Mouse (Mus musculus) adrenal gland, postnatal 4 days (tissue): ENCODE data around the gene Mau2. TPM values are rescaled to one million over a fixed set of nuclear protein-coding genes. Genes with fewer than 3 reads are reported as not detected.
"Not testable (repeated sequence)": the region's sequence is repeated elsewhere in the genome, so short reads cannot be mapped to it uniquely, and the experiment has no call there.

Experiments
- DNase-seq, 2 experiments: peaks; one replicate each; pipeline ENCODE4 v3.0.0; 2021 to 2022; ENCODE audit warnings: low spot score in 2 of 2, mixed read lengths in 2 of 2
- long read RNA-seq, 2 experiments: library from polyadenylated mRNA; stranded (forward); transcript quantifications; one replicate each; pipeline ENCODE4 v2.0.0; 2021
- total RNA-seq, 2 experiments: library from RNA; stranded (reverse); gene quantifications; 2 replicates each; pipeline ENCODE4 v1.2.3; 2021

Gene Mau2
- total RNA-seq = 10 to 100 TPM; 76.6 to 80.2 TPM
- long read RNA-seq, experiment 1, full-length matches to known transcripts = 43 of 65 reads
- long read RNA-seq, experiment 1, partial matches to known transcripts = 2 of 65 reads
- long read RNA-seq, experiment 1, other reads (novel, unspliced or antisense) = 20 of 65 reads
- long read RNA-seq, experiment 2, full-length matches to known transcripts = 78 of 152 reads
- long read RNA-seq, experiment 2, partial matches to known transcripts = 20 of 152 reads
- long read RNA-seq, experiment 2, other reads (novel, unspliced or antisense) = 54 of 152 reads

GRCm38 (mm10) chr8:70042583-70043455 lies at the start of gene Mau2, which contains the start of gene Sugp1:
TSS of gene Mau2 (minus strand) at chr8:70042734.
TSS of gene Sugp1 (plus strand) at chr8:70042813.
- peak; percentile 81 to 87 for DNase-seq

- no peak for DNase-seq
Observed at GRCm38 (mm10) chr8:70089296-70089960, 46.9 kb upstream of the Mau2 start.

- DNase-seq = no peak
Observed at GRCm38 (mm10) chr8:70087836-70088650, 45.5 kb upstream of the Mau2 start.

- DNase-seq = no peak
Observed at GRCm38 (mm10) chr8:70087237-70087636, 44.7 kb upstream of the Mau2 start.

GRCm38 (mm10) chr8:70086151-70086550 lies 43.6 kb upstream of the Mau2 start:
- DNase-seq = no peak

GRCm38 (mm10) chr8:70084191-70085065 lies 41.9 kb upstream of the Mau2 start:
- no peak for DNase-seq

- DNase-seq = no peak
Observed at GRCm38 (mm10) chr8:70083285-70083684, 40.8 kb upstream of the Mau2 start, which contains the start of gene Hapln4. TSS of gene Hapln4 (plus strand) at chr8:70083457.

- DNase-seq = no peak
Observed at GRCm38 (mm10) chr8:70081976-70082375, 39.4 kb upstream of the Mau2 start.

GRCm38 (mm10) chr8:70073682-70074081 lies 31.1 kb upstream of the Mau2 start:
- no peak for DNase-seq

GRCm38 (mm10) chr8:70073120-70073519 lies 30.6 kb upstream of the Mau2 start:
- no peak for DNase-seq

GRCm38 (mm10) chr8:70072441-70073069 lies 30.0 kb upstream of the Mau2 start, which contains the start of gene Tm6sf2:
TSS of gene Tm6sf2 (plus strand) at chr8:70072924.
- DNase-seq = no peak

- no peak for DNase-seq
Observed at GRCm38 (mm10) chr8:70071836-70072440, 29.4 kb upstream of the Mau2 start.

- DNase-seq = no peak
Observed at GRCm38 (mm10) chr8:70057721-70058120, 15.2 kb upstream of the Mau2 start.

GRCm38 (mm10) chr8:70050434-70050833 lies 7.9 kb upstream of the Mau2 start:
- DNase-seq = not testable (repeated sequence)

- no peak for DNase-seq
Observed at GRCm38 (mm10) chr8:70049662-70050061, 7.1 kb upstream of the Mau2 start.

GRCm38 (mm10) chr8:70043996-70044395 lies 1.5 kb upstream of the Mau2 start:
- DNase-seq = no peak

GRCm38 (mm10) chr8:70041885-70042546 lies 518 bp downstream of the Mau2 start:
- DNase-seq = peak; percentile 6 to 14

GRCm38 (mm10) chr8:70037994-70038393 lies 4.5 kb downstream of the Mau2 start:
- DNase-seq = no peak
